In the genomic region with DNA sequence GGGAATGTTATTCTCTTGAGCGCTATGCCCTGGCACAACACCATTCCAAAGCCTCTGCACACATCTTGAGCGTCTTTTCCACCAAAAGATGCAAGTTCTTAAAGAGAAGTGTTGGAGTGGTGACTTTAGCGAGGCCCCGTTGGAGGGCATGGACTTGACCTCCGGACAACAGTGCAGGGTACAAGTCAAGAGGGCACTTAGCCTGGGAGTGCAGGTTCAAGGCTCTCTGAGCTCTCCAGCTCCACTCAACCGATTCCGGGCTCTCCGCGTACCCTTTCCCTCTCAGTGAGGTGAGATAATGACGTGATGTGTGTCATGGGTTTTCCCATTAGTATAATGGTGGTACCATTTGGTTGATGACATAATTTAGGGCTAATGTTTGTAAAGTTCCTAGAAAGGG, we compare ENCODE assay signal across 22 mouse cellular contexts. TPM values are rescaled to one million over a fixed set of nuclear protein-coding genes. Genes with fewer than 3 reads are reported as not detected.
"Had no signal": no experiment of that assay in that cellular context is flagged by ENCODE, and none has a peak within 500 bp of the region (broad histone marks: within the 10 kb centered on the region; RNA-seq: fewer than 3 reads in every experiment).

No protein-coding gene starts in this region.

- H3K9me3 ChIP-seq: liver, embryonic 13.5 days; lung, embryonic 15.5 days; megakaryocyte, embryonic 14.5 days; midbrain, embryonic 10.5 days; neural tube, embryonic 12.5 days; neural tube, embryonic 15.5 days had no signal

- H3K27ac ChIP-seq: hindbrain, postnatal 0 days; kidney, postnatal 0 days; left cerebral cortex, adult 2 months; liver, embryonic 13.5 days; lung, embryonic 15.5 days; midbrain, embryonic 10.5 days; neural tube, embryonic 12.5 days; neural tube, embryonic 15.5 days had no signal

- H3K9ac ChIP-seq: liver, embryonic 13.5 days; lung, embryonic 15.5 days; neural tube, embryonic 12.5 days; neural tube, embryonic 15.5 days had no signal

- H3K4me3 ChIP-seq: left cerebral cortex, adult 2 months; liver, embryonic 13.5 days; lung, embryonic 15.5 days; megakaryocyte, embryonic 14.5 days; midbrain, embryonic 10.5 days; neural tube, embryonic 12.5 days; neural tube, embryonic 15.5 days had no signal

- H3K36me3 ChIP-seq: liver, embryonic 13.5 days; lung, embryonic 15.5 days; midbrain, embryonic 10.5 days; neural tube, embryonic 12.5 days; neural tube, embryonic 15.5 days had no signal

- H3K4me2 ChIP-seq: liver, embryonic 13.5 days; lung, embryonic 15.5 days; neural tube, embryonic 12.5 days; neural tube, embryonic 15.5 days had no signal

- ATAC-seq: hindbrain, postnatal 0 days; inflammation-experienced regulatory T-cells, adult 6 months had no signal

- H3K4me1 ChIP-seq: liver, embryonic 13.5 days had no signal

- DNase-seq: kidney, adult 8-10 months; layer of hippocampus, postnatal 36 days; liver, embryonic 13.5 days; midbrain, embryonic 14.5 days; right cerebral cortex, adult 18-20 months; right cerebral cortex, postnatal 25 days; thymus, adult 18-20 months; thymus, postnatal 36 days had no signal

RNA-seq across cellular contexts. Expression of a gene that starts 2.0 kb away (rescaled TPM):
- polyA plus RNA-seq: inflammation-experienced regulatory T-cells, adult 6 months; liver, adult 2 months; midbrain, embryonic 10.5 days had no signal

RNA-seq across cellular contexts. Expression of a gene that starts 7.2 kb away (rescaled TPM):
- polyA plus RNA-seq: hindbrain, postnatal 0 days; kidney, postnatal 0 days; limb, embryonic 14.5 days; liver, adult 2 months; liver, embryonic 16.5 days; lung, embryonic 15.5 days; midbrain, embryonic 10.5 days; midbrain, embryonic 14.5 days; neural tube, embryonic 15.5 days; spleen, adult 2 months; stomach, embryonic 16.5 days had no signal
